Mouse (Mus musculus): ENCODE results near the gene Pin1. TPM values are rescaled to one million over a fixed set of nuclear protein-coding genes. Genes with fewer than 3 reads are reported as not detected.
"Not testable (repeated sequence)": the region's sequence is repeated elsewhere in the genome, so short reads cannot be mapped to it uniquely, and the experiment has no call there.

Gene Pin1
- total RNA-seq, 2 experiments from 2014 or later: 18.3 to 19.2 TPM

DNA sequence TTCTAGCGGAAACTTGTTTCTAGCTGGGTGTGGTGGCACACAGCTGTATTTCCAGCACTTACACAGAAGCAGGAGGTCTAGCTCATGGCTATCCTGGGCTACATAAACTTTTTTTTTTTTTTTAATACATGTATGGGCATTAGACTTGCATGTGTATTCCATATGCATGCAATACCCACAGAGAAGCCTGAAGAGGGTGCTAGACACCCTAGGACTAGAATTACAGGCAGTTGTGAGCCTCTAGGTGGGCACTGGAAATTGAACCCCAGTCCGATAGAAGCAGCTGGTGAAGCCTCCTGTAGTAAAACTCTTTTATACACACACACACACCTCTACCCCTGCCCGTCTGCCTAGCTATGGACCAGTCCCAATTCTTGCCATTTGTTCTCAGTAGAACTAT lies 2.0 kb downstream of the Pin1 start:
- intact Hi-C loops (cut with DNase I): loop anchor here (5.0 kb wide), 1 partner anchor 187 kb away; no protein-coding TSS in a partner anchor
- no peak for DNase-seq (ENCODE audit: low spot score)

DNA sequence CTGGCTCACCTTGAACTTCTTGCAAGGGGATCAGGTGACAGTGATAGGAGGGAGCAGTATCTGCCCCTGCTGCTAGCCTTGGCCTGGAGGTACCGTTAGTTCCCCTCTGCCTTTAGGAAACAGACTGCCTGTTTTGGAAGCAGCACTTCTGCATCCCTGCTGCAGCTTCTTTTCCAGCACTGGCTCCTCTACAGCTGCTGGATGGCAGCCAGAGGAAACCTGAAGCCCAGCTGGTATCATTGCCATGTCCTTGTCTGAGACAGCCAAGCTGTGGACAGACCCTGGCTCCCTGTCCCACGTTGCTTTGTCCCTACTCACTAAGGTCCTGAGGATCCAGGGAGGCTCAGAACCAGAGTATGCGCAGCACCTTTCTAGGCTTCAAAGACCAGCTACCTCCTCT lies 5.7 kb downstream of the Pin1 start:
- intact Hi-C loops (cut with DNase I): no loop called here
- no peak for DNase-seq (ENCODE audit: low spot score)

DNA sequence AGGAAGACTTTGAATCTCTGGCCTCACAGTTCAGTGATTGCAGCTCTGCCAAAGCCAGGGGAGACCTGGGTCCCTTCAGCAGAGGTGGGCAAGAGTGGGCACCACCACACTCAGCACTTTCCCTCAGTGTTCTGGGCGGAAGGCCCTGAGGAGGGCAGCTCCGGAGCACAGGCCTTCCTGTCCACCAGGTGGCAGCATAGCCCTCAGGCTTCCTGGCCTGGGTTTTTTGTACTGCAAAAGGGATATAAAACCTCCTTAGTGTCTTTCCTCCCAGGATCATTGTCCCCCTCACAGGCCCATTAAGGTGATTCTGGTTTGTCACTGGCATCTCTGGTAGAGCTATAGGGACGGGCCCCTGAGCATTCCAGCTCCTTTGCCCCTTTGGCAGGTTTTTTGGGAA lies 10.4 kb downstream of the Pin1 start:
- intact Hi-C loops (cut with DNase I): loop anchor here (5.0 kb wide), 1 partner anchor 170 kb away; no protein-coding TSS in a partner anchor
- no peak for DNase-seq (ENCODE audit: low spot score)

DNA sequence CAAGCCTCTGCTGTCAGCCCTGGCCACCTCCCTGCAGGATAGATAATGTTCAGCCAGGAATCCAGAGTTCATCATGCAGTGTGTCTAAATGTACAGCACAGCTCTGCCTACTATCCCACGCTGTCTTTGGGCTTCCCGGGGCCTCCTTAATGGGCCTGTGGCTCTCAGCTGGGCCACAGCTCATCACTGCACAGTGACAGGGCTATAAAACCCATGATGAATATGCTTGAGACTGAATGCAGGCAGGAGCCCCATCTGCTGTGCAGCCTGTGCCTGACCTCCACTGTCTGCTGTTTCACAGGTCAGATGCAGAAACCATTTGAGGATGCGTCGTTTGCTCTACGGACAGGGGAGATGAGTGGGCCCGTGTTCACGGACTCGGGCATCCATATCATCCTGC lies 11.0 kb downstream of the Pin1 start:
- intact Hi-C loops (cut with DNase I): loop anchor here (5.0 kb wide), 1 partner anchor 169 kb away; no protein-coding TSS in a partner anchor
- no peak for DNase-seq (ENCODE audit: low spot score)

DNA sequence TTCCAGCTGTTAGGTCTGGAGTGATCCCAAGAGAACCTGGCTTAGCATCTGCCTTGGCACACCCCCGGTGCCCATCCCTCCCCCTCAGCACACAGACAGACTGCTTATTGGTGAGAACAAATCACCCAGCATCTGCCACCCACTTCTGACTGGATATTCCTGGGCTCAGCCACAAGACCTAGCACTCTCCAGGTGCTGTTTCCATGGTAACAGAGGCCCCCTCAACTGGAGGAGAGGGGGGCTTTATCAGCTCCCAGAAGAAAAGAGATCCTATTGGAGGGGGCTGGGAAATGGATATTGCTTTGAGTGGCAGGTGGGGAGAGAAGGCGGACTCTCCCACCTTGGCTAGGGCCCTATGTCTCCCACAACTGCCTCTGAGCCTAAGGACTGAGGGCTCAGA lies 12.1 kb downstream of the Pin1 start:
- intact Hi-C loops (cut with DNase I): loop anchor here (2.0 to 5.0 kb wide), 2 partner anchors 65 to 168 kb away; no protein-coding TSS in a partner anchor

DNA sequence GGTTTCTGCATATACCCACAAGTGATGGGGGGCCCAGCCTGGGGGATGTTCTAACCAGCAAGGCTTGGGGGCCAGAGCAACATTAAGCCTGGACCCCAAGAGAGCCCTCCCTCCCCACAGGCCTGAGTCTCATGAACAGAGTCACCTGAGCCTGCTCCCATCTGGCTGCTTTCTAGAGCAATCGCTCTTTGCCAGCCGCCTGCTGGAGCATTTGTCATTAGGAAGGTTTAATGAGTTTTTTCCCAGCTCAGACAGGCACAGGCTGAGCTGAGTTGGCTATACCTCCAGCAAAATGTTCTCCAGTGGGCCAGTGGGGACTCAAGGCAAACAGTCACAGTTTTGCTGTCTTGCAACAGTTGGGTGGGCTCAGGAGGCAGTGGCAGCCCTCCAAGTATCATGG lies 12.5 kb downstream of the Pin1 start:
- intact Hi-C loops (cut with DNase I): loop anchor here (2.0 to 5.0 kb wide), 2 partner anchors 64 to 168 kb away; no protein-coding TSS in a partner anchor

More for the DNA sequence above, 12.1 kb downstream of the Pin1 start:
- DNase-seq (ENCODE audit: low spot score): no peak

DNA sequence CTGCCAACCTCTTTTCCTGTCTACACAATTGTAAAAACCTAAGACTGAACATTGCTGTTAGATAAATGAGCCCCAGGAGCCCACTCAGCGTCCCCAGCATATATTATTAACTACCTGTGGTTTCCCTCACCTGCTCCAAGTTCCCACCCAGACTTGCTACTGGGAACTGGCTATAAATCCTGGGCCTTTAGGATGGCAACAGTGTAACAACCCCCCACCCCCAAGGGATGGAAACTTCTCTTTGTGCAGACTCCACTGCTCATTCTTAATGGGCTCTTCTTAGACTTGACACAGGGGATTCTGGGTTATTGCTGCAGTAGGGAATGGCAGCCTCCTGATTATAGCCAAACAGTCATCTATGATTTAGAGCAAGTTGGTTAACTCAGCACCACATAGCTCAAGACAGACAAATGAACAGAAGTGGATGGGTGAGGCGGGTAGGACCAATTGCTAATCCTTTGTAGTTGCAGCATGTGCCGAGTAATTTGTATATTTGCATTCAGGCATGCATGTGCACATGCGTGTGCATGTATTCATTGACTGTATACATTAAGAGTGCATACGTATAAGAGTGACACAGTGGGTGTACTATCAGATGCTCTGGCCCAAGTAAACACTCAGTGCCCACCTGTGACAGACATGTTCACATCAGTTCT lies 13.2 kb downstream of the Pin1 start:
- DNase-seq (ENCODE audit: low spot score): no peak
- intact Hi-C loops (cut with DNase I): loop anchor here (2.0 to 5.0 kb wide), 2 partner anchors 64 to 167 kb away; no protein-coding TSS in a partner anchor

More for the DNA sequence above, 12.5 kb downstream of the Pin1 start:
- no peak for DNase-seq (ENCODE audit: low spot score)

DNA sequence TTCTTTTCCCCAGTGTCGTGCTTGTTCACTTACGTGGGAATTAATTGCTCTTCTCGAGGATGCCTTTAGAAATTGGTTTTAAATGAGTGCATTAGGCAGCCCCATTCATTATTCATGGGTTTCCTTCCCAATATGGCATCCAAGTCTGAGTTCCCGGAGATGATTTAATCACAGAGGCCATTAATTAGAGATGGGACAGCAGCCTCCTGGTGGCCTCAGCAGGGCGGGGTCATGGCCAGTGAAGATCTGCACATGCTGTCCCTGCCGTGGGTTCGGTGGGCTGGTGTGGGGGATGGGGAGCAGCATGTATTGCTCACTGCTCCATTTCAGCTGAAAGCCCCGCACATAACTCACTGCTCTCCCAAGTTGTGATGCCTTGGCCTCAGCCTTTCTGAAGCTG lies 14.0 kb downstream of the Pin1 start:
- intact Hi-C loops (cut with DNase I): loop anchor here (2.0 kb wide), 1 partner anchor 63 kb away; no protein-coding TSS in a partner anchor
- no peak for DNase-seq (ENCODE audit: low spot score)

DNA sequence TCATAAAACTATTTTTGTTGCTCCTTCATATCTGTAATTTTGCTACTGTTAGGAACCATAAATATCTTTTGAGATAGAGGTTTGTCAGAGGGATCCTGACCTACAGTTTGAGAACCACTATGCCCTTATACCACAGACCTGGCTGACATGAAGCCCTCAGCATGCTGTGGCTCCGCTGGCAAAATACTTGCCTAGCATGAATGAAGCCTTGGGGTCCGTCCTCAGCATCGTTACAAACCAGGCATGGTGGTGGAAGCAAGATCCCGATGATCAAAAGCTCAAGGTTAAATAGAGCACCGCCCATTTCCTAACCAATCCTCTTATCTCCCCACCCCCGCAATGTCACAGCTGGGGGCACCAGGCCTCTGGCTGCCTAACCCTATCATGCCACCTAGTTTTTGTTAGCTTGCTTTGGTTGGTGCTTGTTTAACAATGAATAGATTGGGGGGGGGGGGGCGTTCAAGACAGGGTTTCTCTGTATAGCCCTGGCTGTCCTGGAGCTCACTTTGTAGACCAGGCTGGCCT lies 14.7 kb downstream of the Pin1 start:
- intact Hi-C loops (cut with DNase I): no loop called here
- DNase-seq (ENCODE audit: low spot score): no peak

DNA sequence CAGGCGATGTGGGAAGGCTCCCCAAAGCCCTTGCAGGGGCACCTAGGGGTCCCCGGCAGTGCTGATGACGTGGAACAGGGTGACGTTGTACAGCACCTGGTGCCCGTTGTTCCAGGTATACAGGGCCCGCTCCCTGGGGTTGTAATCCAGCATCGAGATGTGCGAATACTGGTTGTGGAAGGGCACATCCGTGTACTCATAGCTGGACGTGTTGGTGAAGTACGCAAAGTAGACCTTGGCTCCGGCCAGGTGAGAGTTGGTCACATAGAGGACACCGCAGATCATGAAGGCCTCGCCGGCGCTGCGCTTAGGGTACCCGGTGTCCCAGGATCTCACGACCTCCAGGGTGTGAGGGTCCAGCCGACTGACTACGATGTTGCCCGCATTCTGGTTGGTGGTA lies 16.2 kb downstream of the Pin1 start:
- intact Hi-C loops (cut with DNase I): no loop called here

DNA sequence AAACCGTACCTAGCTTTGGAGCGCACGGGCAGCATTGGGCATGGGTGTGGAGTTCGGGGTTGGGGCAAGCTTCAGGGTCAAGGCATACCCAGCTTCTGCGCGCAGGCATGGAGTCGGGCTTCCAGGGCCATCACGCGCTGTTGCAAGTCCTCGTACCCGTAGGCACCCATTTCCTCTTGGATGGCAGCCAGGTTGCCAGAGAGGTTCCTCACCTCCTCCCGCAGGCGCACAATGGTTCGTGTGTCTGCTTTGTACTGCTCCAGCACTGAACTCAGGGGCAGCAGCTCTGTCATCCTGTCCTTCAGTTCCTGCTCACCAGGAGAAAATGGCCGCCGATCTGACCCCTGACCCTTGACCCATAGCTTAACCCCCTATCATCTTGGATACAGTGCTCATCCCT lies 20.2 kb downstream of the Pin1 start:
- intact Hi-C loops (cut with DNase I): no loop called here
- no peak for DNase-seq (ENCODE audit: low spot score)

More for the DNA sequence above, 16.2 kb downstream of the Pin1 start:
- DNase-seq (ENCODE audit: low spot score): no peak

DNA sequence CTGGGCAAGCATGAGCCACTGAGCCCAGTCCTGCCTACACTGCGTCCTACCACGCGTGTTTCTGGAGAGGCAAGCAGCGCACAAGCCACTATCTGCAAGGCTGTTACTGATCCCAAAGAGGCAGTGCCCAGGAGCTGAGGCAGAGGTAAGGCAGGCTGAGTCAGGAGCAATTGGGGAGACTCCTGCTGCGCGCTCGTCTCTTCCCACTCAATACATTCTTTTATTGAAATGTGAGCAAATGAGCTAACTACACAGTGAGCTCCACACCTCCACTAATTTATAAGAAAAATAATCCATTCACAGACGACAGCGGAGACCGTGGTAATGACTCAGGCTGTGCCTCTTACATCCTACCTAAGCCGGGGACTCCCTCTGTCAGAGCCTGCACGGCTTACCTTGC lies 26.0 kb downstream of the Pin1 start:
- no peak for DNase-seq (ENCODE audit: low spot score)
- intact Hi-C loops (cut with DNase I): no loop called here

DNA sequence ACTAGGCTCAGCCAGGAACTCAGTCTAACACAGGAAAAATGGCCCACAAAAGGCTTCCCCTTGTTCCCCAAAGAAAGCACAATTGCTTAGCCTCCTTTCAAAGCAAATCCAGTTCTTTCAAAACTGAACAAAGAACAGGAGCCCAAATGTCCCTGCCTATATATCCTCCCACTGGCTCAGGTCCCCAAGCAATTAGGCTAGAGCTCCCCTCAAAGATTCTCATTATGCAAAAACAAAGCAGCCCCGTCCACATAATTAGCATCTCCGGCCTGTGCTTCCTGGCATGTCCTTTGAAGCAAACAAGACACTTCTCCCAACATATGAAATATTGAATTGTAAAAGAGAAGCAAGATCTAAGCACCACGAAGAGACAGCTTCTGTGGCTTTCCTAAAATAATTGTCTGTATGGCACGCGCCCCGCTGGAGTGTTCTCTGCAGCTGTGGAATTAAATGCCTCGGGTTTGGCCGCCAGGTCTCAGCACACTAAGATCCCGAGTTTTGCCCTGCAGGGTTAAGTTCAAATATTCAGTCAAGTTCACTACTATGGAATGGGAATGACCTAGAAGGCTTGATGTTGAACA lies 28.6 kb downstream of the Pin1 start:
- intact Hi-C loops (cut with DNase I): no loop called here
- DNase-seq (ENCODE audit: low spot score): no peak

DNA sequence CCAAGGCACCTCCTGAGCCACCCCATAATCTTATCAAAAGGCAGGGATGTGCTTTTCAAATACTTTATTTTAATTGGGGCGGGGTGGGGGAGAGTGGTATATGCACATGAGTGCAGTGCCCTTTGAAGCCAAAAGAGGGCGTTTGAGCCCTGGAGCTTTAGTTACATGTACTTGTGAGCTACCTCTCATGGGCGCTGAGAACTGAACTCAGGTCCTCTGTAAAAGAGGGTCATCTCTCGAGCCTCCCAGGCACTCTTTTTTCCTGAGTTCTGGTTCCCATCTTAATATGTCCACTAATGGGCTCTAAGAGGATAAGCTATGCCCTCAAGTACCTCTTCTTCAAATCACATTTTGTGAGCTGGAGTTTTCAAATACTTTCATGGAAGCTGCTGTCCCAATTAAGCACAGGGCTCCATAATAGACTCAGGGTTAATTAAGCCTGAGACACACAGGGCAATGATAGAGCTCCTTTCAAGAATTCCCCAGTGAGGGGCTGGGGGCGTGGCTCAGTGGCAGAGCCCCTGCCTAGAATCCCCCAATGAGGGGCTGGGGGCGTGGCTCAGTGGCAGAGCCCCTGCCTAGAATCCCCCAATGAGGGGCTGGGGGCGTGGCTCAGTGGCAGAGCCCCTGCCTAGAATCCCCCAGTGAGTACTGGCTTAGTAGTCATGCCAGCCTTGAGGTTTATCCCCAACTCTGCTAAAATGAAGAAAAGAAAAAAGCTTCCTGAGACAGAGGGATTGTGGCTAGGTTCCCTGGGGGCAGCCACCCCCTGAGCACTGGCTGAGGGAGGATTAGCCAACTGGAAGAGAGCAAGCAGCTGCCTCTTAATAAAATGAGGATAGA lies 29.9 kb downstream of the Pin1 start:
- DNase-seq (ENCODE audit: low spot score): no peak
- intact Hi-C loops (cut with DNase I): no loop called here

DNA sequence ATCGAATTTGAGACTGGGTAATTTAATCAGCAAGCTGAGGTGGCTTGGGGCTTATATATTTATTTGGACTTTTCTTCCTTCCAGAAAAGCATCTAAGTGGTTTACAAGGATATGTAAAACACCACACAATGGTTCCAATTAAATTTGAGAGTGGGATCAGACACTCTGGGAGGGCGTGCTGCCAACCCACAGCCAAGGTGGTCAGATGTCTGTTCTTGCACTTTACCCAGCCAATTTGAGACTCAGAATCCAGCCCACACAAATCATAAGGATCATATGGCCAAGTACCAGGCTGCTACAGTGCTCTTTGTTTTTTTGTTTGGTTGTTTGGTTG lies 30.5 kb downstream of the Pin1 start:
- no peak for DNase-seq (ENCODE audit: low spot score)
- intact Hi-C loops (cut with DNase I): no loop called here

DNA sequence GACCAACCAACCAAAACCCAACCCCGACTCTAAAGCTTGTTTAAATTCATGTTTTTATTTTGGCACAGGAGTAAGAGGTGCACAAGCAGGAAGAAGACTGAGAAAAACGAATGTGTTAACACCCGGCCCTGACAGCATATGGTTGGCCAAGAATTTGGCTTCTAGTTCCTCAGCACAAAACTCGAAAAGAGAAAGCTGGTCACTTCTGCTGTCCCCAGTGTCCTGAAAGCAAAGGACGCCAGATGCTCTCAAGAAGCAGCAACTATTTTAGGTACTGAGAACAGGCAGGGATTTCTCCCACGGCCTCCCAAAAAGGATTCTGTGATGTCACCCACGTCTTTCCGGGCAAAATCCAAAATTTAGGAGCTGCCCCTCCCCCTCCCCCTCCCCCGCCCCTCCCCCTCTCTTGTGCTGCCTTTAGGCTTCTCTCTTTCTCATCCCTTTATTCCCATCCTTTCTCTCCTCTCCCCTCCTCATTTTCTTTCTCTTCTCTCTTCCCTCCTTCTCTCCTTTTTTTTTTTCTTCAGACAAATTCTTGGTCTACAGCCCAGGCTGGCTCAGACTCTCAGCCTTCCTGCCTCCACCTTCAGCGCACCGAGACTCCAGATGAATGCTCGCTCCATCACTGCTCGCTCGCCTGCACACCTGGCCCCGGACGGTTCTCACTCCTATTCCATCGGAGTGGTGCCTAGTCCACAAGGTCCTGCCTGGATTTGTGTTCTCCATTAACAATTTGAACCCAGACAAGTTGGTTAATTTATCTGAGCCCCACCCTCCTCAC lies 33.4 kb downstream of the Pin1 start:
- no peak for DNase-seq (ENCODE audit: low spot score)
- intact Hi-C loops (cut with DNase I): no loop called here

DNA sequence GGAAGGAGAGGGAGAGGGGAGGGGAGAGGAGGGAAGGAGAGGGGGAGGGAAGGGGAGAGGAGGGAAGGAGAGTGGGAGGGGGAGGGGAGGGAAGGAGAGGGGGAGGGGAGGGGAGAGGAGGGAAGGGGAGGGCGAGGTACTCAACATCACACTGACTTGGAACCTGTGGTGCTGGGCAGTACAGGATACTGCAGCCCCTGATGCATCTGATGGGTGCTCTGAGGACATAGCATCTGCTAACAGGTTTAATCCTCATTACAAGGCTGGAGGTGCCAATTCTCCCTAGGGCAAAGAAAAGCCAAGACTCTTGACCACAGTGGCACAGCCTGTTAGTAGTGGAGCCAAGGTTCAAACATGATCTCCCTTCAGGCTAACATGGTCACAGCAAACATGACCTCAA lies 37.5 kb downstream of the Pin1 start:
- no peak for DNase-seq (ENCODE audit: low spot score)
- intact Hi-C loops (cut with DNase I): no loop called here

DNA sequence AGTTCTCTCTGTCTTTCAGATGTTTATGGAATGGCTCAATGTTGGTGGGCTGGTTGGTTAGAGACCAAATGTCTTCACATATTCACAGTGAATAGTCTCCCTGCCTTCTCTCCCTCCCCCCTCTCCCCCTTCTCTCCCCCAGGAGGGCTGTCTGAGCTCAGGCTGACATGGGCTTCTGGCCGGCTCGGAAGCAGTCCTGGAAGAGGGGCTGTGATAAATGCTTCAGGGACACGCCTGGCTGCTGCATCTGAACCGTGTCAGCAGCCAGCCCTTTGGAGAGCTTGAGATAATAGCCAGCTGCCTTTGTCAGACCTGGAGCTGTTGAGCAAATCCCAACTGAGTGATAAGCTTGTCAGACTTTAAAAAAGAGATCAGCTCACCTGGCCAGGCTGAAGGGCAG lies 38.0 kb downstream of the Pin1 start:
- intact Hi-C loops (cut with DNase I): no loop called here
- DNase-seq (ENCODE audit: low spot score): no peak

DNA sequence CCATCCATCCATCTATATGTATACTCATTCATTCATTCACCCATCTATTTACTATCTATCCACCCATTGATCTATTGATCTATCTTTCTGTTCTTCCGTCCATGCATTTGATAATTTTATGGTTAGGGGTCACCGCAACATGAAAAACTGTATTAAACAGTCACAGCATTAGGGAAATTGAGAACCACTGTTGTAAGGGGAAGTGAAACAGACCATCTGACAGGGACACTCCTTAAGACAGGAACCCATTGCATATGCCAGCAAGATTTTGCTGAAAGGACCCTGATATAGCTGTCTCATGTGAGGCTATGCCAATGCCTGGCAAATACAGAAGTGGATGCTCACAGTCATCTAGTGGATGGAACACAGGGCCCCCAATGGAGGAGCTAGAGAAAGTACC lies 38.6 kb downstream of the Pin1 start:
- intact Hi-C loops (cut with DNase I); DNase-seq (ENCODE audit: low spot score): not testable (repeated sequence)

DNA sequence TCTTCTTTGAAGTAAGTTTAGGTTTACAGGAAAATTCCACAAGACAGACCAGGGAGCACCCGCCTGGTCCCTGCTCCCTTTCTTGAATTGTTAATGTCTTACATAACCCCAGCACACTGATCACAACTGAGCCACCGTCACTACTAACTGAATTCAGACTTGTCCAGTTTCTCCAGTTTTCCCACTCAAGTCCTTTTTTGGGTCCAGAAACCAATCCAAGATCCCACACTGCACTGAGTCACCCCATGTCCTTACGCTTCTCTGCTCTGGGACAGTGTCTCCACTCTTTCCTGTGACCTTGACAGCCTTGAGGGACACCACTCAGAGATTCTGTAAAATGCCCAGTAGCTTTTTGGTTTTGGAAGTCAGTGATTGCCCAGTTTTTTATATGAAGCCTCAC lies 41.0 kb downstream of the Pin1 start:
- no peak for DNase-seq (ENCODE audit: low spot score)
- intact Hi-C loops (cut with DNase I): no loop called here

All from heart, postnatal 25 days (tissue).